Comparison of ENCODE assay signal across 8 mouse cellular contexts in the genomic region with DNA sequence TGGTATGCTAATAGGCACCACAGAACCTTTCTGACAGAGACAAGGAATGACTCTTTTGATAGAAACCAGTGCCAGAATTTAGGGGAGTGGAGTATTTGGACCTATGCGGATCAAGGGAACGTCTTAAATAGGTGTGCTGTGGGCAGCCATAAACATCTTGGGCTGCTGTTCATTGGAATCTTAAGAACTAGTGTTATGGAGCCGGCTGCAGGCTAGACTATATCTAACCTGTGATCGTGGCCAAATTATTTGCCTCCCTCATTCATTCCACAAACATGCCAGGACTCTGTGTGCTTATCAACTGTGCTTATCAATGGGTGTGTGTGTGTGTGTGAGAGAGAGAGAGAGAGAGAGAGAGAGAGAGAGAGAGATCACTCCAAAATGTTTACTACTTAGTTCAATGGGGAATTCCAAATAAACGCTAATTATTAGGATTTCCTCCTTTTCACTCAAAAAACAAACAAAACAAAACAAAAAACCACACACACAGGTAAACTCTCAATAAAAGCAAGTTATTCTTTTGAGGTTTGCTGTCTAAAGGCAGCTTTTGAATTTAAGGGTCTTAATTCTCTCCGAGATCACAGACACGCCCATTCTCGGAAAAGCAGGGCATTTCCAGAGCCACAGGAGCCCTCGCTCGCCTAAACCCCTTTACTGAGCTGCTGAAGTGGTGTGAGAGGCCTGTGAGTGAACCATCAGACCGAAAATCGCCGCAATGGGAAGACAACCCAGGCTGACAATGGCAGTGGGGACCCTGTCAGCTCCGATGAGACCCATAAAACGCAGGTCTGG. TPM values are rescaled to one million over a fixed set of nuclear protein-coding genes. Genes with fewer than 3 reads are reported as not detected.
DNase-seq lines count a peak whose midpoint lies in the region; ATAC-seq and TF ChIP-seq lines count a peak whose summit lies in the region.

No protein-coding gene starts in this region.

- H3K9me3 ChIP-seq in lung, embryonic 14.5 days (ENCODE audit: low read depth, low read length): no peaks in the 10 kb centered on the region
- H3K9me3 ChIP-seq in embryonic facial prominence, embryonic 13.5 days: no peaks in the 10 kb centered on the region
- H3K9me3 ChIP-seq in limb, embryonic 10.5 days (replicated peaks): no peaks in the 10 kb centered on the region

- no peak for TF ChIP-seq CTCF in lung, embryonic 14.5 days (IDR thresholded peaks at IDR 0.05; ENCODE audit: low read depth)

- peak overlapping the region; percentile 93 for H3K4me3 ChIP-seq in lung, embryonic 14.5 days (ENCODE audit: low read depth, low read length)
- peak overlapping the region; percentile 93 for H3K4me3 ChIP-seq in embryonic facial prominence, embryonic 13.5 days
- peak overlapping the region; percentile 96 for H3K4me3 ChIP-seq in limb, embryonic 10.5 days

- H3K9ac ChIP-seq in lung, embryonic 14.5 days: peak overlapping the region; percentile 76
- H3K9ac ChIP-seq in embryonic facial prominence, embryonic 13.5 days: peak overlapping the region; percentile 89

- no peaks in the 10 kb centered on the region for H3K36me3 ChIP-seq in lung, embryonic 14.5 days (ENCODE audit: insufficient read depth)
- no peaks in the 10 kb centered on the region for H3K36me3 ChIP-seq in embryonic facial prominence, embryonic 13.5 days
- 0 out of 2 replicates have a peak, but pooled peaks cover 4% of the 10 kb centered on the region for H3K36me3 ChIP-seq in limb, embryonic 10.5 days

- H3K27me3 ChIP-seq in lung, embryonic 14.5 days (ENCODE audit: insufficient read depth, low read length): no peaks in the 10 kb centered on the region
- H3K27me3 ChIP-seq in embryonic facial prominence, embryonic 13.5 days: no peaks in the 10 kb centered on the region
- no peaks in the 10 kb centered on the region for H3K27me3 ChIP-seq in limb, embryonic 10.5 days (ENCODE audit: low read depth, poor library complexity, severe bottlenecking)

- H3K27ac ChIP-seq in lung, embryonic 14.5 days (ENCODE audit: low read depth): peak overlapping the region; percentile 99
- H3K27ac ChIP-seq in embryonic facial prominence, embryonic 13.5 days: peak overlapping the region; percentile 99
- peak overlapping the region; percentile 94 for H3K27ac ChIP-seq in limb, embryonic 10.5 days

- no peak; the same call in 1 of the 2 replicates for ATAC-seq in lung, embryonic 14.5 days (ENCODE audit: insufficient read depth)
- ATAC-seq in embryonic facial prominence, embryonic 13.5 days (ENCODE audit: insufficient number of reproducible peaks, insufficient read depth, low FRiP score, low TSS enrichment, low read depth): peak; percentile 48; the same call in 1 of the 2 replicates

- peaks cover 13% of the 10 kb centered on the region for H3K4me1 ChIP-seq in lung, embryonic 14.5 days (ENCODE audit: insufficient read depth)
- peaks cover 20% of the 10 kb centered on the region for H3K4me1 ChIP-seq in embryonic facial prominence, embryonic 13.5 days
- H3K4me1 ChIP-seq in limb, embryonic 10.5 days: peaks cover 16% of the 10 kb centered on the region

- WGBS in lung, embryonic 14.5 days: 5% methylated on average over 15 of the region's 15 CpGs
- WGBS in embryonic facial prominence, embryonic 13.5 days: 9% methylated on average over 15 of the region's 15 CpGs
- WGBS in limb, embryonic 10.5 days: 10% methylated on average over 15 of the region's 15 CpGs

- peak; percentile 9 for DNase-seq in lung, embryonic 14.5 days
- no peak for DNase-seq in lung, postnatal 4 days
- DNase-seq in limb, embryonic 10.5 days (ENCODE audit: low spot score): no peak
- peak; percentile 15 for DNase-seq in neural tube, embryonic 10.5 days (ENCODE audit: extremely low spot score, low spot score)
- DNase-seq in urinary bladder, postnatal 4 days (ENCODE audit: low spot score in 2 of 2): no peak
- no peak for DNase-seq in urinary bladder, adult 2 months (ENCODE audit: low spot score)
- DNase-seq in Muller cell, postnatal 12 days (ENCODE audit: inconsistent ontology term): no peak

- peak overlapping the region; percentile 68 for H3K4me2 ChIP-seq in lung, embryonic 14.5 days
- peak overlapping the region; percentile 61 for H3K4me2 ChIP-seq in embryonic facial prominence, embryonic 13.5 days

RNA-seq across cellular contexts. Expression of gene Rab5a, which starts 0.8 kb away (rescaled TPM):
- polyA plus RNA-seq in lung, embryonic 14.5 days (2014; fragmentation: Nextera tagmentation; extraction: Ambion mirVana): 76.9 and 79.3 TPM in 2 replicates
- 78.6 and 81.9 TPM in 2 replicates for polyA plus RNA-seq in embryonic facial prominence, embryonic 13.5 days (2015; fragmentation: Nextera tagmentation; extraction: Ambion mirVana)
- 60.5 and 70.4 TPM in 2 replicates for polyA plus RNA-seq in limb, embryonic 10.5 days (2016; fragmentation: Nextera tagmentation; extraction: Ambion mirVana)
- 61.6 and 65.4 TPM in 2 replicates for polyA plus RNA-seq in urinary bladder, adult 2 months (2012; rRNA removed)

RNA-seq across cellular contexts. Expression of gene Efhb, which starts 15.1 kb away (rescaled TPM):
- 0.45 and 0.73 TPM in 2 replicates for polyA plus RNA-seq in lung, embryonic 14.5 days (2014; fragmentation: Nextera tagmentation; extraction: Ambion mirVana)
- polyA plus RNA-seq in embryonic facial prominence, embryonic 13.5 days (2015; fragmentation: Nextera tagmentation; extraction: Ambion mirVana): 0.39 and 0.48 TPM in 2 replicates
- 0.26 and 0.31 TPM in 2 replicates for polyA plus RNA-seq in limb, embryonic 10.5 days (2016; fragmentation: Nextera tagmentation; extraction: Ambion mirVana)
- 0.74 and 1.0 TPM in 2 replicates for polyA plus RNA-seq in urinary bladder, adult 2 months (2012; rRNA removed)

Comparison
In these comparisons a context has a peak if more than half of its experiments do, and no peak if none do; other contexts are left out.
1. DNase-seq: peak in lung, embryonic 14.5 days (single experiment) and neural tube, embryonic 10.5 days (single experiment); none in lung, postnatal 4 days (0 of 2), limb, embryonic 10.5 days (single experiment), urinary bladder, postnatal 4 days (0 of 2), urinary bladder, adult 2 months (single experiment) and Muller cell, postnatal 12 days (single experiment).
2. Peak in every context shown above with its lines, with median percentiles within 50 percentile points of each other: H3K27ac ChIP-seq and H3K4me3 ChIP-seq.